Mouse (Mus musculus) lung, postnatal 14 days (tissue): ENCODE measurements around the gene Hoxd9.

Source experiments
- DNase-seq: peaks from one replicate; pipeline ENCODE4 v3.0.0; 2021

Gene Hoxd9

GRCm38 (mm10) chr2:74697567-74698121 lies at the start of gene Hoxd9:
Hoxd9 (plus strand) TSS chr2:74697727.
- DNase-seq, result no peak

- no peak for DNase-seq
Observed at GRCm38 (mm10) chr2:74652996-74653340, 44.6 kb upstream of the Hoxd9 start.

- DNase-seq, result no peak
Observed at GRCm38 (mm10) chr2:74653781-74654535, 43.6 kb upstream of the Hoxd9 start.

- DNase-seq, result no peak
Observed at GRCm38 (mm10) chr2:74654743-74655419, 42.6 kb upstream of the Hoxd9 start.

- DNase-seq, result peak; percentile 50
Observed at GRCm38 (mm10) chr2:74655420-74655781, 42.1 kb upstream of the Hoxd9 start.

- no peak for DNase-seq
Observed at GRCm38 (mm10) chr2:74655821-74656631, 41.5 kb upstream of the Hoxd9 start.

GRCm38 (mm10) chr2:74656632-74657021 lies 40.9 kb upstream of the Hoxd9 start:
- DNase-seq, result no peak

GRCm38 (mm10) chr2:74657251-74658023 lies 40.1 kb upstream of the Hoxd9 start:
- no peak for DNase-seq

- DNase-seq, result no peak
Observed at GRCm38 (mm10) chr2:74658024-74658666, 39.4 kb upstream of the Hoxd9 start.

GRCm38 (mm10) chr2:74658667-74659371 lies 38.7 kb upstream of the Hoxd9 start:
- no peak for DNase-seq

- no peak for DNase-seq
Observed at GRCm38 (mm10) chr2:74659507-74660005, 38.0 kb upstream of the Hoxd9 start, which contains the start of gene Evx2. Evx2 (minus strand) TSS chr2:74659557.

- DNase-seq, result no peak
Observed at GRCm38 (mm10) chr2:74660421-74661375, 36.8 kb upstream of the Hoxd9 start.

GRCm38 (mm10) chr2:74661685-74662084 lies 35.8 kb upstream of the Hoxd9 start:
- peak; percentile 45 for DNase-seq

- DNase-seq, result peak; percentile 64
Observed at GRCm38 (mm10) chr2:74663291-74663925, 34.1 kb upstream of the Hoxd9 start.

- no peak for DNase-seq
Observed at GRCm38 (mm10) chr2:74666411-74666810, 31.1 kb upstream of the Hoxd9 start.

GRCm38 (mm10) chr2:74667191-74667841 lies 30.2 kb upstream of the Hoxd9 start:
- DNase-seq, result no peak

- DNase-seq, result no peak
Observed at GRCm38 (mm10) chr2:74667842-74668357, 29.6 kb upstream of the Hoxd9 start, which contains the start of gene Hoxd13. Hoxd13 (plus strand) TSS chr2:74668310.
